Mouse (Mus musculus) thymus, adult 2 months (tissue): Measurements from ENCODE around the gene Tmprss9.

ENCODE experiments used
- CTCF ChIP-seq: fragments of 200-500 bp; IDR thresholded peaks from 2 replicates; pipeline ENCODE4 v1.5.1; 2012; ENCODE audit warnings: mild to moderate bottlenecking, control low read depth, low read length, moderate library complexity, borderline replicate concordance; ENCODE audit not compliant: control insufficient read depth, poor library complexity, insufficient read depth; ENCODE audit errors: extremely low read depth
- POLR2A ChIP-seq: fragments of 200-500 bp; IDR thresholded peaks from 2 replicates; pipeline ENCODE4 v1.6.1; 2012; ENCODE audit warnings: mild to moderate bottlenecking, low read length, control low read depth, moderate library complexity; ENCODE audit not compliant: control insufficient read depth, poor library complexity, insufficient read depth; ENCODE audit errors: extremely low read depth

DNA sequence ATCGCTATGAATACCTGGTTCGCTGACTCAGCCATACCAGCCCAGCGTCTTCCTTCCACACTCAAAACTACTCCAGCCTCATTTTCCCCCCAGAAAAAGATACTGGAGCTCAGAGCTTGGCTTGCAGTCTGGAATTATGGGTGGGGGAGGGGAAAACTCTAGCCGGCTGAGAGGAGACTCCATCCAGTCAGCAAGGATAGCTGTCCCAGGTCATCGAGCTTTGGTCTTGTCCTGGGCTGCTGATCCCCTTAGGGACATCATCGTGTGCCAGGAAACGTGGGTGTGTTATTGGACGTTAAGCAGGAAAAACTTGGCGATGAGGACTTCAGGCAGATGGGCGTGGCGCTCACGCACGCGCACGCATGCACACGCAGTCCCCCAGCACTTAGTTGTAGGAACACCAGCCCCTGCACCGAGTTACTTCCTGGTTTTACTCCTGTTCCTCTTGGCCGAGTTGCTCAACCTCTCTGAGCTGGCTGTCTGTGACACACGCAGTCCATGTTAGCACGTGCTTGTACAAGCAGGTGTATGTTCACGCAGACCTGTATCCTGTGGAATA, 61.9 kb downstream of the Tmprss9 start:
- no peak for TF ChIP-seq CTCF
- no peak for TF ChIP-seq POLR2A
